Mouse (Mus musculus): ENCODE results near the gene Lss. TPM values are rescaled to one million over a fixed set of nuclear protein-coding genes. Genes with fewer than 3 reads are reported as not detected.

Gene Lss
- 10 to 100 TPM; 13.8 to 15.3 TPM for polyA plus RNA-seq (2017; shearing (Covaris generic))

- ATAC-seq, result peak; percentile 97
Measured at GRCm38 (mm10) chr10:76531375-76531774, at the start of gene Lss. Gene Lss (plus strand): TSS chr10:76531588.

GRCm38 (mm10) chr10:76486302-76486701, 45.1 kb upstream of the Lss start:
- ATAC-seq, result no peak

GRCm38 (mm10) chr10:76488265-76488664, 43.1 kb upstream of the Lss start:
- ATAC-seq, result no peak

GRCm38 (mm10) chr10:76489205-76489604, 42.2 kb upstream of the Lss start:
- no peak for ATAC-seq

GRCm38 (mm10) chr10:76493527-76493926, 37.9 kb upstream of the Lss start:
- ATAC-seq, result no peak

- no peak for ATAC-seq
Measured at GRCm38 (mm10) chr10:76495501-76495900, 35.9 kb upstream of the Lss start.

- no peak for ATAC-seq
Measured at GRCm38 (mm10) chr10:76496366-76496765, 35.0 kb upstream of the Lss start.

- ATAC-seq, result no peak
Measured at GRCm38 (mm10) chr10:76497522-76497921, 33.9 kb upstream of the Lss start.

GRCm38 (mm10) chr10:76504271-76504943, 27.0 kb upstream of the Lss start:
- no peak for ATAC-seq

GRCm38 (mm10) chr10:76505865-76506264, 25.5 kb upstream of the Lss start:
- no peak for ATAC-seq

GRCm38 (mm10) chr10:76512965-76513583, 18.3 kb upstream of the Lss start:
- peak; percentile 97 for ATAC-seq

- ATAC-seq, result peak; percentile 15
Measured at GRCm38 (mm10) chr10:76530922-76531321, 466 bp upstream of the Lss start.

- no peak for ATAC-seq
Measured at GRCm38 (mm10) chr10:76531828-76532227, 440 bp downstream of the Lss start.

GRCm38 (mm10) chr10:76535526-76535925, 4.1 kb downstream of the Lss start:
- ATAC-seq, result no peak

GRCm38 (mm10) chr10:76537619-76538018, 6.2 kb downstream of the Lss start:
- ATAC-seq, result no peak

GRCm38 (mm10) chr10:76541336-76542085, 10.1 kb downstream of the Lss start:
- peak; percentile 57 for ATAC-seq

GRCm38 (mm10) chr10:76542636-76543375, 11.4 kb downstream of the Lss start:
- peak; percentile 77 for ATAC-seq

GRCm38 (mm10) chr10:76546566-76546965, 15.2 kb downstream of the Lss start:
- no peak for ATAC-seq

- no peak for ATAC-seq
Measured at GRCm38 (mm10) chr10:76548218-76548617, 16.8 kb downstream of the Lss start.

- no peak for ATAC-seq
Measured at GRCm38 (mm10) chr10:76550458-76550857, 19.1 kb downstream of the Lss start.

- no peak for ATAC-seq
Measured at GRCm38 (mm10) chr10:76551556-76551955, 20.2 kb downstream of the Lss start.

GRCm38 (mm10) chr10:76554061-76554460, 22.7 kb downstream of the Lss start:
- no peak for ATAC-seq

GRCm38 (mm10) chr10:76561972-76562371, 30.6 kb downstream of the Lss start, which contains the start of gene Spatc1l:
Gene Spatc1l (plus strand): TSS chr10:76562272.
- ATAC-seq, result no peak
